In the genomic region with DNA sequence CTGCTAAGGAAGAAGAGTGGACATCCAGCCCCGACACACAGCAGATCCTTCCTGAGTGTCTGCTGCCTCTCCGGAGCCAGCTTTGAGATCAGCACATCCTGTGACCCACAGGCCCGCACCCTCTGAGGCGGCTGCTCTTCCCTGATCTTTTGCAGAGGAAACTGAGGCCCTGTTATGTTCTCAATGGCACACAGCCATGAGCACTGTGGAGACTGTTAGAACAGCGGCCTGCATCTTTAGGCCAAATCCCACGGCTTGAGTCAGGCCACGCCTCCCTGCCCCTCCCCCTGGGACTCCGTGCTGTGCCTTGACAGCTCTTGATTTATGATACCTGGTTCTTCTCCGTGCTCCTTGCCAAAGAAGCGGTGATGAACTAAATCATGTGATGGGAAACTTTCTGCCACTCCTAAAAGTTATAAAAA, we compare ENCODE assay signal across 8 mouse cellular contexts. TPM values are rescaled to one million over a fixed set of nuclear protein-coding genes. Genes with fewer than 3 reads are reported as not detected.
DNase-seq lines count a peak whose midpoint lies in the region; ATAC-seq and TF ChIP-seq lines count a peak whose summit lies in the region.

No protein-coding gene starts in this region.

- H3K4me1 ChIP-seq in midbrain, embryonic 11.5 days (ENCODE audit: control insufficient read depth, insufficient read depth, low read length): no peaks in the 10 kb centered on the region
- no peaks in the 10 kb centered on the region for H3K4me1 ChIP-seq in midbrain, embryonic 16.5 days (ENCODE audit: control insufficient read depth, insufficient read depth, low read length)
- H3K4me1 ChIP-seq in hindbrain, embryonic 16.5 days (ENCODE audit: control insufficient read depth, insufficient read depth, low read depth, low read length): peaks cover 3% of the 10 kb centered on the region; the same call in 1 of the 2 replicates
- no peaks in the 10 kb centered on the region for H3K4me1 ChIP-seq in liver, embryonic 11.5 days (replicated peaks; ENCODE audit: control insufficient read depth, insufficient read depth, low read length)
- no peaks in the 10 kb centered on the region for H3K4me1 ChIP-seq in neural tube, embryonic 14.5 days (ENCODE audit: control insufficient read depth, insufficient read depth, low read length)

- WGBS in midbrain, embryonic 11.5 days: 47% methylated on average over 10 of the region's 10 CpGs
- 46% methylated on average over 10 of the region's 10 CpGs for WGBS in midbrain, embryonic 16.5 days
- 26% methylated on average over 10 of the region's 10 CpGs for WGBS in hindbrain, embryonic 16.5 days
- 16% methylated on average over 10 of the region's 10 CpGs for WGBS in liver, embryonic 11.5 days
- 13% methylated on average over 10 of the region's 10 CpGs for WGBS in neural tube, embryonic 14.5 days

- no peaks in the 10 kb centered on the region for H3K27me3 ChIP-seq in midbrain, embryonic 11.5 days (ENCODE audit: control insufficient read depth, insufficient read depth, low read length)
- H3K27me3 ChIP-seq in midbrain, embryonic 16.5 days (ENCODE audit: control insufficient read depth, insufficient read depth, low read depth, low read length): no peaks in the 10 kb centered on the region
- no peaks in the 10 kb centered on the region for H3K27me3 ChIP-seq in hindbrain, embryonic 16.5 days (replicated peaks; ENCODE audit: control insufficient read depth, insufficient read depth, low read length)
- no peaks in the 10 kb centered on the region for H3K27me3 ChIP-seq in liver, embryonic 11.5 days (replicated peaks; ENCODE audit: control insufficient read depth, insufficient read depth, low read length)
- H3K27me3 ChIP-seq in neural tube, embryonic 14.5 days (ENCODE audit: control insufficient read depth, insufficient read depth, low read length): no peaks in the 10 kb centered on the region

- H3K27ac ChIP-seq in midbrain, embryonic 11.5 days (ENCODE audit: low read depth, low read length): no peak overlapping the region
- no peak overlapping the region for H3K27ac ChIP-seq in midbrain, embryonic 16.5 days (ENCODE audit: low read length)
- H3K27ac ChIP-seq in hindbrain, embryonic 16.5 days (ENCODE audit: low read depth, low read length): no peak overlapping the region
- no peak overlapping the region for H3K27ac ChIP-seq in liver, embryonic 11.5 days (ENCODE audit: low read depth, low read length)
- H3K27ac ChIP-seq in neural tube, embryonic 14.5 days (ENCODE audit: low read depth, low read length): no peak overlapping the region
- no peak overlapping the region for H3K27ac ChIP-seq in layer of hippocampus, adult 2 months

- no peak for TF ChIP-seq CTCF in layer of hippocampus, adult 2 months (conservative IDR thresholded peaks at IDR 0.05)

- no peak overlapping the region for H3K9ac ChIP-seq in midbrain, embryonic 11.5 days (ENCODE audit: low read length)
- no peak overlapping the region for H3K9ac ChIP-seq in midbrain, embryonic 16.5 days (ENCODE audit: low read depth, low read length)
- H3K9ac ChIP-seq in hindbrain, embryonic 16.5 days (ENCODE audit: low read depth, low read length): no peak overlapping the region
- no peak overlapping the region; the same call in 1 of the 2 replicates for H3K9ac ChIP-seq in liver, embryonic 11.5 days (ENCODE audit: low read depth, low read length)
- no peak overlapping the region for H3K9ac ChIP-seq in neural tube, embryonic 14.5 days (replicated peaks; ENCODE audit: low read depth, low read length)

- no peak overlapping the region for H3K4me2 ChIP-seq in midbrain, embryonic 11.5 days
- H3K4me2 ChIP-seq in midbrain, embryonic 16.5 days (ENCODE audit: low read length): no peak overlapping the region
- 0 out of 2 replicates have a peak overlapping the region, but pooled peaks have one; percentile 8 for H3K4me2 ChIP-seq in hindbrain, embryonic 16.5 days (ENCODE audit: low read length)
- H3K4me2 ChIP-seq in liver, embryonic 11.5 days: peak overlapping the region; percentile 51
- H3K4me2 ChIP-seq in neural tube, embryonic 14.5 days (ENCODE audit: low read depth, low read length): 0 out of 2 replicates have a peak overlapping the region, but pooled peaks have one; percentile 14

- no peaks in the 10 kb centered on the region for H3K9me3 ChIP-seq in midbrain, embryonic 11.5 days (ENCODE audit: control insufficient read depth, low read length)
- no peaks in the 10 kb centered on the region for H3K9me3 ChIP-seq in midbrain, embryonic 16.5 days (replicated peaks; ENCODE audit: control insufficient read depth, low read length, poor library complexity, severe bottlenecking)
- H3K9me3 ChIP-seq in hindbrain, embryonic 16.5 days (ENCODE audit: control insufficient read depth, low read length): 0 out of 2 replicates have a peak, but pooled peaks cover 2% of the 10 kb centered on the region
- H3K9me3 ChIP-seq in liver, embryonic 11.5 days (ENCODE audit: control insufficient read depth, low read length): peaks cover 2% of the 10 kb centered on the region; the same call in 1 of the 2 replicates
- H3K9me3 ChIP-seq in neural tube, embryonic 14.5 days (ENCODE audit: control insufficient read depth, low read length): no peaks in the 10 kb centered on the region

- DNase-seq in midbrain, embryonic 11.5 days (ENCODE audit: low spot score, missing footprints): peak; percentile 87
- peak; percentile 46 for DNase-seq in gastrocnemius, postnatal 10 days
- DNase-seq in liver, embryonic 11.5 days (ENCODE audit: low spot score): peak; percentile 45
- DNase-seq in layer of hippocampus, adult 2 months (ENCODE audit: low spot score in 2 of 2): no peak
- no peak for DNase-seq in left cerebral cortex, adult 9 months (ENCODE audit: low spot score in 2 of 2)

- peak; percentile 54; the same call in 1 of the 2 replicates for ATAC-seq in midbrain, embryonic 11.5 days (ENCODE audit: low FRiP score)
- ATAC-seq in midbrain, embryonic 16.5 days: no peak
- ATAC-seq in hindbrain, embryonic 16.5 days: peak; percentile 48; the same call in 1 of the 2 replicates
- ATAC-seq in liver, embryonic 11.5 days (replicated peaks; ENCODE audit: low FRiP score): no peak
- ATAC-seq in neural tube, embryonic 14.5 days (ENCODE audit: low read depth): peak; percentile 70

- no peaks in the 10 kb centered on the region for H3K36me3 ChIP-seq in midbrain, embryonic 11.5 days (ENCODE audit: control insufficient read depth, insufficient read depth, low read length)
- no peaks in the 10 kb centered on the region for H3K36me3 ChIP-seq in midbrain, embryonic 16.5 days (ENCODE audit: control insufficient read depth, insufficient read depth, low read length)
- H3K36me3 ChIP-seq in hindbrain, embryonic 16.5 days (ENCODE audit: control insufficient read depth, insufficient read depth, low read length): no peaks in the 10 kb centered on the region
- no peaks in the 10 kb centered on the region for H3K36me3 ChIP-seq in liver, embryonic 11.5 days (ENCODE audit: control insufficient read depth, insufficient read depth, low read length)
- H3K36me3 ChIP-seq in neural tube, embryonic 14.5 days (ENCODE audit: control insufficient read depth, insufficient read depth, low read length): no peaks in the 10 kb centered on the region

- H3K4me3 ChIP-seq in midbrain, embryonic 11.5 days (ENCODE audit: low read depth, low read length): no peak overlapping the region
- H3K4me3 ChIP-seq in midbrain, embryonic 16.5 days (ENCODE audit: low read depth, low read length): no peak overlapping the region
- no peak overlapping the region for H3K4me3 ChIP-seq in hindbrain, embryonic 16.5 days (ENCODE audit: low read length)
- no peak overlapping the region for H3K4me3 ChIP-seq in liver, embryonic 11.5 days (ENCODE audit: low read depth, low read length)
- H3K4me3 ChIP-seq in neural tube, embryonic 14.5 days (ENCODE audit: low read depth, low read length): no peak overlapping the region
- H3K4me3 ChIP-seq in layer of hippocampus, adult 2 months: no peak overlapping the region

RNA-seq across cellular contexts. Expression of gene Ramp3, which starts 22.1 kb away (rescaled TPM):
- 4.2 and 4.7 TPM in 2 replicates for polyA plus RNA-seq in midbrain, embryonic 11.5 days (2014; fragmentation: Nextera tagmentation; extraction: Ambion mirVana)
- 12.3 and 13.1 TPM in 2 replicates for polyA plus RNA-seq in midbrain, embryonic 16.5 days (2015; fragmentation: Nextera tagmentation; extraction: Ambion mirVana)
- 1 to 10 TPM; 1.2 to 1.3 TPM for total RNA-seq in gastrocnemius, postnatal 10 days (2021)
- 26.6 and 30.6 TPM in 2 replicates for polyA plus RNA-seq in hindbrain, embryonic 16.5 days (2015; fragmentation: Nextera tagmentation; extraction: Ambion mirVana)
- polyA plus RNA-seq in liver, embryonic 11.5 days (2014; fragmentation: Nextera tagmentation; extraction: Ambion mirVana): 0.34 and 0.53 TPM in 2 replicates
- 26.3 and 26.6 TPM in 2 replicates for polyA plus RNA-seq in neural tube, embryonic 14.5 days (2014; fragmentation: Nextera tagmentation; extraction: Ambion mirVana)
- 1 to 10 TPM; 6.1 to 7.6 TPM for total RNA-seq in layer of hippocampus, adult 2 months (2021)

RNA-seq across cellular contexts. Expression of gene Wap, which starts 42.0 kb away (rescaled TPM):
- polyA plus RNA-seq in midbrain, embryonic 11.5 days (2014; fragmentation: Nextera tagmentation; extraction: Ambion mirVana): not detected in 2 replicates
- polyA plus RNA-seq in midbrain, embryonic 16.5 days (2015; fragmentation: Nextera tagmentation; extraction: Ambion mirVana): not detected in 2 replicates
- total RNA-seq in gastrocnemius, postnatal 10 days (2021): not detected
- polyA plus RNA-seq in hindbrain, embryonic 16.5 days (2015; fragmentation: Nextera tagmentation; extraction: Ambion mirVana): not detected in 2 replicates
- not detected in 2 replicates for polyA plus RNA-seq in liver, embryonic 11.5 days (2014; fragmentation: Nextera tagmentation; extraction: Ambion mirVana)
- polyA plus RNA-seq in neural tube, embryonic 14.5 days (2014; fragmentation: Nextera tagmentation; extraction: Ambion mirVana): not detected in 2 replicates
- total RNA-seq in layer of hippocampus, adult 2 months (2021): not detected

RNA-seq across cellular contexts. Expression of gene Tbrg4, which starts 54.5 kb away (rescaled TPM):
- 35.5 and 38.3 TPM in 2 replicates for polyA plus RNA-seq in midbrain, embryonic 11.5 days (2014; fragmentation: Nextera tagmentation; extraction: Ambion mirVana)
- polyA plus RNA-seq in midbrain, embryonic 16.5 days (2015; fragmentation: Nextera tagmentation; extraction: Ambion mirVana): 29.0 and 29.1 TPM in 2 replicates
- total RNA-seq in gastrocnemius, postnatal 10 days (2021): 10 to 100 TPM; 53.6 to 57.1 TPM
- 29.3 and 35.2 TPM in 2 replicates for polyA plus RNA-seq in hindbrain, embryonic 16.5 days (2015; fragmentation: Nextera tagmentation; extraction: Ambion mirVana)
- polyA plus RNA-seq in liver, embryonic 11.5 days (2014; fragmentation: Nextera tagmentation; extraction: Ambion mirVana): 94.3 and 103 TPM in 2 replicates
- polyA plus RNA-seq in neural tube, embryonic 14.5 days (2014; fragmentation: Nextera tagmentation; extraction: Ambion mirVana): 30.6 and 33.4 TPM in 2 replicates
- total RNA-seq in layer of hippocampus, adult 2 months (2021): 10 to 100 TPM; 42.9 to 52.9 TPM

Comparison
In these comparisons a context has a peak if more than half of its experiments do, and no peak if none do; other contexts are left out.
1. ATAC-seq: peak in midbrain, embryonic 11.5 days (single experiment), hindbrain, embryonic 16.5 days (single experiment) and neural tube, embryonic 14.5 days (single experiment); none in midbrain, embryonic 16.5 days (single experiment) and liver, embryonic 11.5 days (single experiment).
2. DNase-seq: peak in midbrain, embryonic 11.5 days (single experiment), gastrocnemius, postnatal 10 days (single experiment) and liver, embryonic 11.5 days (single experiment); none in layer of hippocampus, adult 2 months (0 of 2) and left cerebral cortex, adult 9 months (0 of 2).
3. H3K4me2 ChIP-seq: peak in hindbrain, embryonic 16.5 days (single experiment), liver, embryonic 11.5 days (single experiment) and neural tube, embryonic 14.5 days (single experiment); none in midbrain, embryonic 11.5 days (single experiment) and midbrain, embryonic 16.5 days (single experiment).